Mouse (Mus musculus) limb, embryonic 10.5 days (tissue): ENCODE data around the gene Cxcr5. TPM values are rescaled to one million over a fixed set of nuclear protein-coding genes. Genes with fewer than 3 reads are reported as not detected.

Experiments
- DNase-seq: peaks from one replicate; pipeline ENCODE4 v3.0.0-alpha.2; 2017; ENCODE audit warnings: low spot score
- H3K27ac ChIP-seq: fragments of 300-500 bp; sonication (generic); 2 replicates; pipeline ENCODE4 v1.5.1; 2016; ENCODE audit warnings: mild to moderate bottlenecking
- H3K27me3 ChIP-seq: fragments of 300-500 bp; sonication (generic); 2 replicates; pipeline ENCODE4 v1.6.1; 2016; ENCODE audit warnings: low read depth, mild to moderate bottlenecking; ENCODE audit not compliant: poor library complexity, severe bottlenecking
- H3K36me3 ChIP-seq: fragments of 300-500 bp; sonication (generic); 2 replicates; pipeline ENCODE4 v1.6.1; 2016; ENCODE audit warnings: mild to moderate bottlenecking, moderate library complexity
- H3K4me1 ChIP-seq: fragments of 300-500 bp; sonication (generic); 2 replicates; pipeline ENCODE4 v1.6.1; 2016
- H3K4me3 ChIP-seq: fragments of 300-500 bp; sonication (generic); 2 replicates; pipeline ENCODE4 v1.5.1; 2016; ENCODE audit warnings: mild to moderate bottlenecking, moderate library complexity
- H3K9me3 ChIP-seq: fragments of 300-500 bp; sonication (generic); replicated peaks from 2 replicates; pipeline ENCODE4 v1.6.1; 2016; ENCODE audit warnings: mild to moderate bottlenecking
- WGBS: fragments of 180-500 bp; shearing (Covaris S2); methylation state at CpG from one replicate; pipeline ENCODE4 v1.1.7; 2016; 5-methylcytosine and 5-hydroxymethylcytosine counted together
- polyA plus RNA-seq: library from polyadenylated mRNA; unstranded; fragments of >200 nt; fragmentation: Nextera tagmentation; extraction: Ambion mirVana; gene quantifications from 2 replicates; pipeline ENCODE4 v1.2.1, GENCODE M21; 2016

Gene Cxcr5
- polyA plus RNA-seq, 1 experiment from 2014 or later, result not detected

DNA sequence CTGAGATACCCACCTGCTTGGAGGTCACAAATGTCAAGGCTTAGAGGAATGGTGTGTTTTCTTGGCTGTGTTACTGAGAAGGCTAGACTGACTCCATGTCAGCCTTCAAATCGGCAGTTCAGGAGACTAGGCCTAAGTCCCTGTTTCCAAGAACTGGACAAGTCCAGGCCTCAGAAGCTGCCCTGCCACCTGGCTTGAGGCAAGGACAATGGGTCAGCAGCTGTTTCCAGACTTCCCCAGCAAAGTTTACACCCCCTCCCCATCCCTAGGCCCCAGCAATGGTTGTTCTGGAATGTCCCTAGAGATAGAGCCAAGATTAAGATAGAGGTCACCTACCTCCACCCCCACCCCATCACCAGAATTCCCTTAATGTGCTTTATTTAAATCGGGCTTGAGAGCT, 36.1 kb upstream of the Cxcr5 start:
- no peaks in the 10 kb centered on the region for H3K36me3 ChIP-seq
- H3K27me3 ChIP-seq, result peaks cover 5% of the 10 kb centered on the region; the same call in 1 of the 2 replicates
- no peak overlapping the region for H3K27ac ChIP-seq
- 89% methylated on average over 2 of the region's 2 CpGs for WGBS
- peaks cover 20% of the 10 kb centered on the region for H3K4me1 ChIP-seq
- no peak for DNase-seq
- no peak overlapping the region for H3K4me3 ChIP-seq
- H3K9me3 ChIP-seq, result no peaks in the 10 kb centered on the region

DNA sequence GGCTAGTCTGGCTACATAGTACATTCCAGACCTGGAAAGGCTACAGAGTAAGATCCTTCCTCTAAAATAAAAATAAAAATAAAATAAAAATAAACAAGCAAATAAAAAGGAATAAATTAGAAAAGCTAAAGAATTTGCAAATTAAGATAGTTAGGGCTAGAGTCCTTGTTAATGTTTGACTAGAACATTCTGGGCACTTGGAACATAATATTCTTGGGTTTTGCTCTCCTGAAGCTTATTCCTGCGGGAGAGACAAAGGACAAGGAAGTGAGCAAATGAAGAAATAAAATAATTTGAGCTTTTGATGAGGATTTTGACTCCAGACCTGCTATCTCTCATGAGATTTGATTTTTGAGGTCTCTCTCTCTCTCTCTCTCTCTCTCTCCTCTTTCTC, 33.9 kb upstream of the Cxcr5 start:
- H3K27ac ChIP-seq, result no peak overlapping the region
- H3K27me3 ChIP-seq, result peaks cover 5% of the 10 kb centered on the region; the same call in 1 of the 2 replicates
- no peaks in the 10 kb centered on the region for H3K36me3 ChIP-seq
- no peak overlapping the region for H3K4me3 ChIP-seq
- H3K4me1 ChIP-seq, result peaks cover 19% of the 10 kb centered on the region
- no peak for DNase-seq
- WGBS, result 92% methylated on average over 1 of the region's 1 CpGs
- H3K9me3 ChIP-seq, result no peaks in the 10 kb centered on the region

DNA sequence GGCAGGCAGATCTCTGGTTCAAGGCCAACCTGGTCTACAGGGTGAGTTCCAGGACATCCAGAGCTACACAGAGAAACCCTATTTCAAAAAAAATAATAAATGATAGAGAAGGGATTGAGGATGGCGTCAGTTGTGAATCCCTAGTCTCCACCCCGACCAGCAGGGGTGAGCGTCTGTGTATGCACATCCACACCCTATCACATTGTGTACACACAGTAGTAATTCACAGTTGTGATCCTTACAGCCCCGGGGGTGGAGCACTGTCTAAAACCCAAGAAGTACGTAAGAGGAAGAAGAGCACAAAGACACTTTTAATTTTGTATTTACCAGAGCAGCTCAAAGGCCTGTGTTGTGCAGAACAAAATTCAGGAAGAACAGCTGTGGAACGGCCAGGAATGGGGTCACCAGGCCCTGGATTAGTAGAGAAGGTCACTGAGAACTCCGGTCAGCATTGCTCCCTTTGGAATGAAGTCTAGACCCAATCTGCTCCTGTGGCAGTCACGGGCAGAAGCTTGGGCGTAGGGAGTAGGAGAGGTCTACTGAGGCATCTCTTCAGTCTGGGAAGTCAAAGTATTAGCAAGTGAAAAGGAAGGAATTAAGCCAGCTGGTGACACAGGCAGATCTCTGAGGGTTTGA, 33.3 kb upstream of the Cxcr5 start:
- H3K27me3 ChIP-seq, result peaks cover 5% of the 10 kb centered on the region; the same call in 1 of the 2 replicates
- H3K36me3 ChIP-seq, result no peaks in the 10 kb centered on the region
- 85% methylated on average over 9 of the region's 9 CpGs for WGBS
- no peaks in the 10 kb centered on the region for H3K9me3 ChIP-seq
- no peak overlapping the region for H3K27ac ChIP-seq
- peaks cover 17% of the 10 kb centered on the region for H3K4me1 ChIP-seq
- no peak for DNase-seq
- H3K4me3 ChIP-seq, result no peak overlapping the region

DNA sequence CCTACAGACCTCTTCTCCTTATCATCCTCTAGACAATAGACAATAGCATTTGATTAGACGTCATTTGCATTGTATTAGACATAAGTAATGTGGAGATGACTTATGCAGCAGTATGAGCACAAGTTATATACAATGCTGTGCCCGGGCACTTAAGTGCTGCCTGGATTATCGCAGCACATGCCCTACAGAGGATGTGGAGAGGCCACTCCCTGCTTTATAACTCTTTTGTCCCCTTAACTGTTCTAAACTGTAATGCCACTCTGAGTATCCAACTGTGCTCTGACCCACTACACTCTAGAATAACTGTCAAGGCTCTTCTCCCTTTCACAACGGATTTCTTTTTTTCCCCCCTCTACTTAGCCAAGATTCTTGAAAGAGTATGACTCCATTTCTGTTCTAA, 32.2 kb upstream of the Cxcr5 start:
- Histone ChIP-seq H3K27me3 (peaks cover 5% of the 10 kb centered on the region; the same call in 1 of the 2 replicates), H3K27ac (no peak overlapping the region), H3K4me1 (peaks cover 6% of the 10 kb centered on the region), H3K36me3 (no peaks in the 10 kb centered on the region), H3K9me3 (no peaks in the 10 kb centered on the region), H3K4me3 (no peak overlapping the region)
- no peak for DNase-seq
- 88% methylated on average over 4 of the region's 4 CpGs for WGBS

DNA sequence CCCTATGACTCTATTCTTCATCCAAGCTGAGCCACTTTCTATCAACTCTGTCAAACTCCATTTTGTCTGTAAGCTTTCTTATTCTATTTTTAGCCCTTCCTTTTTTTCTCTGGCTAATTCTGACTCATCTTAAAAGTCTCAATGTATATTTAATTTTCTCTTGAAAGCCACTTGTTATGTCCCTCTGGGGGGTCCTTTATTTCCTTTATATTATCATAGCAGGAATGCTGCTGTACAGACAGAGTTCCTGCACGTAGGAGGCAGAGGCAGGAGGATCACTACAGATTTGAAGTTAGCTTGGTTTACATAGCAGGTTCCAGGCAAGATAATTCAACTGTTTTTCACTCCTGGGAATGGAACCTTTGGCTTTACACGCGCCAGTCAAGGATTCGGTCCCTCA, 31.5 kb upstream of the Cxcr5 start:
- DNase-seq, result no peak
- 89% methylated on average over 4 of the region's 4 CpGs for WGBS
- Histone ChIP-seq H3K4me1 (0 out of 2 replicates have a peak, but pooled peaks cover 2% of the 10 kb centered on the region), H3K4me3 (no peak overlapping the region), H3K27ac (no peak overlapping the region), H3K27me3 (peaks cover 5% of the 10 kb centered on the region; the same call in 1 of the 2 replicates), H3K9me3 (no peaks in the 10 kb centered on the region), H3K36me3 (no peaks in the 10 kb centered on the region)

DNA sequence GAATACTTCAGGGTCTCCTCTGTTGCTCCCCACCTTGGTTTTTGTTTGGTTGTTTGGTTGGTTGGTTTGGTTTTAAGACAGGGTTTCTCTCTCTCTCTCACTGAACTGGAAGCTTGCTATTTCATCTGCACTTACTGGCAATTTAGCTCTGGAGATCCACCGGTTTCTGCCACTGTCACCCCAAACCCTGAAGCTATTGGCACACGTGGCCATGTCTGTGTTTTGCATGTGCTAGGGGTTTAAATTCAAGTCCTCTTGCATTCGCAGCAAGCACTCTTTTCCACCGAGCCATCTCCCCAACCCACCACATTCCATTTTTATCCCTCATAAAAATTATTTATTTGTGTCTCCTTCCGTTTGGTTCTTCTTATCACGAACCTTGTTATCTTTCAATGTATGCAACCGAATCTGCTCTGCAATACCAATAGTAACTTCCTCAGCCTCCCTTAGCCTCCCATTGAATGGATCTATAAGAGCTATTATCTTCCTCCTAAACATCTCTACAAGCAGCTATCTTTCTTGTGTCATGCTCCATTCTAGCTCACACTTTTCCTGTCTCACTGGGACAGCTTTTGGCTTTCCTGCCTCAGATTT, 30.0 kb upstream of the Cxcr5 start:
- WGBS, result 83% methylated on average over 7 of the region's 7 CpGs
- H3K4me1 ChIP-seq, result peaks cover 5% of the 10 kb centered on the region
- H3K9me3 ChIP-seq, result no peaks in the 10 kb centered on the region
- no peaks in the 10 kb centered on the region for H3K36me3 ChIP-seq
- DNase-seq, result no peak
- H3K4me3 ChIP-seq, result no peak overlapping the region
- H3K27me3 ChIP-seq, result no peaks in the 10 kb centered on the region
- H3K27ac ChIP-seq, result no peak overlapping the region

DNA sequence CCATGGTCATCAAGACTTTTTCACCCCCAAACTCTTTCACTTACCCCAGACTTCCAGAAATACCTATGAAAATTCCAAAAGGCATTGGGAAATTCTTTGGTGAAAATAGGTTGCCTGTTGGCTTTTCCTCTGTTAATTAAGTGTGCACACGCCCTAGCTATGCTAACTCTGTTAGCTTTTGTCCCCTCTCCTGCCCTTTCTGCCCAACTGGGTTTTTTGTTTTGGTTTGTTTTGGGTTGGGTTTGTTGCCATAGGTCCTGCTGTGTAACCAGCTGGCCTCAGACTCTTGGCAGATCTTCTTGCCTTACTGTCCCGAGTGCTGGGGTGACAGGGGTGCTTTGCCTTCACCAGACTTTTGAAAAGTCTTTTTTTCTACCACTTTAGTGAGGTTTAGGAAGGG, 29.3 kb upstream of the Cxcr5 start:
- Histone ChIP-seq H3K9me3 (no peaks in the 10 kb centered on the region), H3K4me1 (peaks cover 8% of the 10 kb centered on the region), H3K4me3 (no peak overlapping the region), H3K36me3 (no peaks in the 10 kb centered on the region), H3K27me3 (no peaks in the 10 kb centered on the region), H3K27ac (no peak overlapping the region)
- DNase-seq, result no peak
- WGBS, result 29% methylated on average over 2 of the region's 2 CpGs

DNA sequence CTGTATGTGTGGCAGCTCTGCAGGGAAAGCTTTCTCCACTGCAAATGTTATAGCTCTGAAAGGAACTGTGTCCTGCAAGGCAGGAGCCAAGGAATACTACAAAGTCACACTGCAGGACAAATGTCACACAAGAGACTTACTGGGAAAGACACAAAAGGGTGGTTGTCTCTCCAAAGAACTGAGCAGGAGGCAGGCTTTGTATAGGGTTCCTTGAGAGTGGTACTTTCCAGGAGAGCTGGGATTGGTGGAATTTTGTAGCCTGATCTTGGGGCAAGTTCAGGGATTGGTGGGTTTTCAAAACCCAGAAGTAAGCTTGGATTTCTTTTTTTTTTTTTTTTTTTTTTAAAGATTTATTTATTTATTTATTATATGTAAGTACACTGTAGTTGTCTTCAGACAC, 27.4 kb upstream of the Cxcr5 start:
- no peaks in the 10 kb centered on the region for H3K27me3 ChIP-seq
- no peak overlapping the region for H3K4me3 ChIP-seq
- no peak for DNase-seq
- no peak overlapping the region for H3K27ac ChIP-seq
- peaks cover 8% of the 10 kb centered on the region for H3K4me1 ChIP-seq
- H3K36me3 ChIP-seq, result no peaks in the 10 kb centered on the region
- H3K9me3 ChIP-seq, result 0 out of 2 replicates have a peak, but pooled peaks cover under 1% of the 10 kb centered on the region

DNA sequence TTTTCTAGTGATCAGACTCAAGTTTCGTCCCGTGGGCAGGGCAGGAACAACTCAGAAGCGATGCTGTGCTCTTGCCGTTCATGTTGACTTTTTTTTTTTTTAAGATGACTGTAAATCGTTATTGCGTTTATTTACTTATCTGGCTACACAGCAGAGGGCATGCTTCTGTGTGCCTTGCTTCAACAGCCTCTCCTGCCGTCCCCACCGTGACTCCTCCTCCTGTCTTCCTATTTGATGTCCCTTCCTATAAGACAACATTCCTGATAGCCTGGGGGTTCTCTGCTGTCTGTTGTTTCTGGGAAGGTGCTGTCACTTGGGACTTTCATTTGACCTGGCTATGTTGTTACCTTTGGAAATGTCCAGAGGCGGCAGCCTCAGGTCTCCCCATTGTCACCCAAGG, 26.9 kb upstream of the Cxcr5 start:
- WGBS, result 63% methylated on average over 9 of the region's 9 CpGs
- H3K27me3 ChIP-seq, result no peaks in the 10 kb centered on the region

DNA sequence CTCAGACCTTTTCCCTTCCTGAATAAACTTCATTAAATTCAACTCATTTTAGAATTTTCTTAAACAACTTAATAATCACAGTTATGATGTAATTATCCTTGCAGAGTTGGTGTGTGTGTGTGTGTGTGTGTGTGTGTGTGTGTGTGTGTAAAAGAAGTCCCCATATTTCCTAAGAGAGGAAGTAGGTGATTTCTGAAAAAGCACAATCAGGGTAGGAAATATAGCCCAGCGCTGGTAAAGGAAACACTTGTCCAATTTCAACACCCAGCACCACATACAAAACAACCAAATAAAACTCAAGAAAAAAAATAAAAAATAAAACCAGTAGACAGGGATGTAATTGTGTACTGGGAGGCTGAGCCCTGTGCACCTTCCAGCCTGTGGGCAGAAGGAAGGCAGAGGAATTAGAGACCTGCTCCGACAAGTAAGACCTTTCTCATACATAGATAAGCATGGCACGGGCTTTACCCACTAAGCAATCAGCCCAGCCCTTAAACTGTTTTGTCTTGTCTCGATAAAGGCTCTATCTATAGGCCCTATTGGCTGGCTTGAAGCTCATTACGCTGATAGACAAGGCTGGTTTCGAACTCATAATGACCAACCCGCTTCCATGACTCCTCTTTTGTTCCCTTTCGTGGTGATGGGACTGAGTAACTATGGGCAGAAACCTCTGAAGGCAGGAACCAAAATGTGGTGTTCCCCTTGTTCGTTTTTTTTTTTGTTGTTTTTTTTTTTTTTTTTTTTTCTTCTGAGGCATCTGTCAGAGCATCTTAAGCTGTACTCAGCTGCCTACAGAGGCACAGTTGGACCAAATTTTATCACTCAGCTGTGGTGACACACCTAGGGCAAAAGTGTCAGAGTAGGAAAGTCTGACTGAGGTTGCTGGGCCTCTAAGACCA, 25.8 kb upstream of the Cxcr5 start:
- DNase-seq, result no peak
- H3K27ac ChIP-seq, result no peak overlapping the region
- H3K4me3 ChIP-seq, result no peak overlapping the region
- 0 out of 2 replicates have a peak, but pooled peaks cover 4% of the 10 kb centered on the region for H3K9me3 ChIP-seq
- WGBS, result 91% methylated on average over 9 of the region's 9 CpGs
- H3K36me3 ChIP-seq, result no peaks in the 10 kb centered on the region
- H3K4me1 ChIP-seq, result peaks cover 9% of the 10 kb centered on the region
- no peaks in the 10 kb centered on the region for H3K27me3 ChIP-seq

More for the DNA sequence above, 26.9 kb upstream of the Cxcr5 start:
- H3K4me3 ChIP-seq, result no peak overlapping the region
- no peak overlapping the region for H3K27ac ChIP-seq
- no peak for DNase-seq
- H3K4me1 ChIP-seq, result peaks cover 8% of the 10 kb centered on the region
- 0 out of 2 replicates have a peak, but pooled peaks cover 4% of the 10 kb centered on the region for H3K9me3 ChIP-seq
- H3K36me3 ChIP-seq, result no peaks in the 10 kb centered on the region

DNA sequence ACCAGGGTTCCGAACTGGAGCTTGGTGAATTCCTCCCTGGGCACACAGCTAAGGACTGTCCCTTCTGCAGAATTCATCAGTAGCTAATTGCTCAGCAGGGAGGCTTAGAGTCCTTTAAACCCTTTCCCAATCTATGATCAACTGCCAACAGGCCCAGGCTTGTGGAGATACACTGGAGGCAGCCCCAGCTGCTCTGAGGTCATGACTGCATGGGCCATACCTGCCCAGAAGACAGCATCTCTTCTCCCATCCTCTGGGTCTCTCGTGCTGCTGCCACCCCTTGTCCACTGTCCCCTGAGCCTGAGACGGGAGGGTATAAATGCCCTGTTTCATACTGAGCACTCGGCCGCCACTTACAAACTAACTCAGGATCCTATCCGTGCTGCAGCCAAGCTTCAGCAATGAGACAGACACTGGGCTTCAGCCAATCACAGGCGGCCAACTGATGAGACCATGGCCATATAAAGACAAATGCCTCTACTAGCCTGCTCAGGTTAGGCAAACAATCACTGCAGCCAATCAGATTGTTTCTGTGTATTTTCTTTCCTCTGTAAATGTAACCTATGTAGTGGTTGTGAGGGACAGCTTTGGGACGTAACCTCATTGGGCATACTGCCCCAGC, 25.1 kb upstream of the Cxcr5 start:
- peaks cover 16% of the 10 kb centered on the region for H3K4me1 ChIP-seq
- H3K4me3 ChIP-seq, result no peak overlapping the region
- no peaks in the 10 kb centered on the region for H3K27me3 ChIP-seq
- DNase-seq, result no peak
- no peaks in the 10 kb centered on the region for H3K36me3 ChIP-seq
- no peak overlapping the region for H3K27ac ChIP-seq
- 71% methylated on average over 8 of the region's 8 CpGs for WGBS
- 0 out of 2 replicates have a peak, but pooled peaks cover 4% of the 10 kb centered on the region for H3K9me3 ChIP-seq

DNA sequence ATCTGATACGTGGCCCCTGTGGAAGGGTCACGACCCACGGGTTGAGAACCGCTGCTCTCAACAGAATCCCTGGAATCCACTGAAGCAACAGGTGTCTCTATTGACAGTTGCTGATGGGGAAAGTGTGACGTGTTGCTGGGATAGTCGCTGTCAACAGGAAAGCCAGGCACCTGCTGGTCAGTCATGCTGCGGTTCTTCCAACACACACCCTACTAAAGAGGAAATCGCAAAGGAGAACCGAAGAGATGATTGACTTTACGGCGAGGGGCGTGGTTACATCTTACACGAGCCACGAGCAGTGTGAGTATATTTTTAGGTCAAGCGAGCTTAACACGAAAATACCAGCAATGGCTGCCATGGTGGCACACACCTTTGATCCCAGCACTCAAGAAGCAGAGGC, 20.7 kb upstream of the Cxcr5 start:
- no peak for DNase-seq
- no peak overlapping the region for H3K4me3 ChIP-seq
- no peak overlapping the region for H3K27ac ChIP-seq
- peaks cover 31% of the 10 kb centered on the region for H3K4me1 ChIP-seq
- no peaks in the 10 kb centered on the region for H3K36me3 ChIP-seq
- 0 out of 2 replicates have a peak, but pooled peaks cover 4% of the 10 kb centered on the region for H3K9me3 ChIP-seq
- WGBS, result 88% methylated on average over 16 of the region's 16 CpGs
- H3K27me3 ChIP-seq, result no peaks in the 10 kb centered on the region
